Mouse (Mus musculus) embryonic fibroblast, embryonic 13.5 days (primary cell): ENCODE measurements around the gene Sbno2.

Experiments used
- CTCF ChIP-seq: IDR thresholded peaks from 2 replicates; pipeline ENCODE4 v1.5.1; 2011; ENCODE audit warnings: mild to moderate bottlenecking, control low read depth, low read length, moderate library complexity, borderline replicate concordance; ENCODE audit not compliant: insufficient read depth
- POLR2A ChIP-seq: IDR thresholded peaks from 2 replicates; pipeline ENCODE4 v1.6.1; 2011; ENCODE audit warnings: low read depth, mild to moderate bottlenecking, control low read depth, low read length, moderate library complexity

- no peak for TF ChIP-seq CTCF
- TF ChIP-seq POLR2A: no peak
These were observed 30.3 kb upstream of the Sbno2 start for GRCm38 (mm10) chr10:80135641-80136040.
